In the genomic region with DNA sequence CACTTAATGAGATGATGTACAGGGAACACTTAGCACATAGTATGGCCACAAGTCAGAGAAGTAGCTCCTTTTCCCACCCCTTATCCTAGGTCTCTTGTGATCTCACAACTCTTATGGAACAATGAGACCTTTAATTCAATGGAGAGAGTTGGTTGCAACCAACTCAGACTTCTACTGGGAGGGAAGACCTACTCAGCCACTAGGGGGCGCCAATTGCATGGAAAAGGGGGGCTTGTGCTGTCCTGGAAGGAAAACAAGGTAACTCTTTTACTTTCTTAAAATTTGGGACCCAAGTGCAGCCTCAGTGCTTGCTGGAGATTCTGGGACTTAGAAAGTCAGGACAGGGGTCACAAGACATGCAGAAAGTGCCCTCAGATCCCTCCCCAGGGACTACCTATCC, we compare ENCODE assay signal across 8 mouse cellular contexts.
DNase-seq lines count a peak whose midpoint lies in the region; ATAC-seq and TF ChIP-seq lines count a peak whose summit lies in the region.

No protein-coding gene starts in this region.

- H3K4me3 ChIP-seq in hindbrain, embryonic 10.5 days: no peak overlapping the region
- no peak overlapping the region for H3K4me3 ChIP-seq in hindbrain, embryonic 13.5 days
- H3K4me3 ChIP-seq in hindbrain, postnatal 0 days (ENCODE audit: low read length): no peak overlapping the region

- H3K36me3 ChIP-seq in hindbrain, embryonic 10.5 days: no peaks in the 10 kb centered on the region
- no peaks in the 10 kb centered on the region for H3K36me3 ChIP-seq in hindbrain, embryonic 13.5 days
- no peaks in the 10 kb centered on the region for H3K36me3 ChIP-seq in hindbrain, postnatal 0 days (ENCODE audit: insufficient read depth, low read length)

- peak; percentile 69 for DNase-seq in hindbrain, embryonic 10.5 days (ENCODE audit: low spot score)
- DNase-seq in adrenal gland, adult 8-10 months: peak; percentile 37
- DNase-seq in embryo, embryonic 11 days: peak; percentile 78
- peak; percentile 68 for DNase-seq in hindbrain, postnatal 0 days (ENCODE audit: low spot score)
- peak; percentile 84 for DNase-seq in left cerebral cortex, postnatal 4 days
- DNase-seq in ovary, postnatal 36 days (ENCODE audit: low spot score): peak; percentile 72
- peak; percentile 73 for DNase-seq in thymus, postnatal 0 days (ENCODE audit: low spot score)

- intact Hi-C loops in left cerebral cortex, postnatal 4 days (cut with DNase I): loop anchor here (5.0 kb wide), 1 partner anchor 146 kb away; no protein-coding TSS in a partner anchor

- TF ChIP-seq CTCF in hindbrain, postnatal 0 days (IDR thresholded peaks at IDR 0.05; ENCODE audit: low read depth): peak; percentile 81

- no peak overlapping the region for H3K27ac ChIP-seq in hindbrain, embryonic 10.5 days
- no peak overlapping the region for H3K27ac ChIP-seq in hindbrain, embryonic 13.5 days
- H3K27ac ChIP-seq in hindbrain, postnatal 0 days: no peak overlapping the region

- no peak for ATAC-seq in hindbrain, embryonic 13.5 days (ENCODE audit: low FRiP score)
- ATAC-seq in hindbrain, postnatal 0 days: no peak

- no peaks in the 10 kb centered on the region for H3K9me3 ChIP-seq in hindbrain, embryonic 10.5 days
- no peaks in the 10 kb centered on the region for H3K9me3 ChIP-seq in hindbrain, embryonic 13.5 days
- no peaks in the 10 kb centered on the region for H3K9me3 ChIP-seq in hindbrain, postnatal 0 days (ENCODE audit: low read length)

- no peak overlapping the region for H3K9ac ChIP-seq in hindbrain, embryonic 13.5 days
- no peak overlapping the region for H3K9ac ChIP-seq in hindbrain, postnatal 0 days (replicated peaks; ENCODE audit: low read length)

- peaks cover 7% of the 10 kb centered on the region; the same call in 1 of the 2 replicates for H3K4me1 ChIP-seq in hindbrain, embryonic 10.5 days (replicated peaks)
- peaks cover 7% of the 10 kb centered on the region for H3K4me1 ChIP-seq in hindbrain, embryonic 13.5 days (replicated peaks)
- H3K4me1 ChIP-seq in hindbrain, postnatal 0 days (ENCODE audit: insufficient read depth, low read length): 0 out of 2 replicates have a peak, but pooled peaks cover 4% of the 10 kb centered on the region

- no peaks in the 10 kb centered on the region for H3K27me3 ChIP-seq in hindbrain, embryonic 10.5 days (ENCODE audit: insufficient read depth, poor library complexity, severe bottlenecking)
- H3K27me3 ChIP-seq in hindbrain, embryonic 13.5 days: 0 out of 2 replicates have a peak, but pooled peaks cover 4% of the 10 kb centered on the region
- H3K27me3 ChIP-seq in hindbrain, postnatal 0 days (ENCODE audit: insufficient read depth, low read length): no peaks in the 10 kb centered on the region

- no peak overlapping the region for H3K4me2 ChIP-seq in hindbrain, embryonic 13.5 days
- no peak overlapping the region for H3K4me2 ChIP-seq in hindbrain, postnatal 0 days (ENCODE audit: low read depth, low read length)

- 3% methylated on average over 1 of the region's 1 CpGs for WGBS in hindbrain, embryonic 10.5 days
- 0% methylated on average over 1 of the region's 1 CpGs for WGBS in hindbrain, embryonic 13.5 days
- WGBS in hindbrain, postnatal 0 days: 0% methylated on average over 1 of the region's 1 CpGs
